Mouse (Mus musculus) heart, postnatal 36 days (tissue): ENCODE results near the gene Ngfr. TPM values are rescaled to one million over a fixed set of nuclear protein-coding genes. Genes with fewer than 3 reads are reported as not detected.

Source experiments
- DNase-seq, 2 experiments: peaks; one replicate each; pipeline ENCODE4 v3.0.0; 2021 to 2022
- intact Hi-C: fragments of 180-260 bp; cut with DNase I; formaldehyde crosslinking; loops from one replicate; pipeline ENCODE4 v1.15.1; 2025
- total RNA-seq, 2 experiments: library from RNA; stranded (reverse); gene quantifications; 2 replicates each; pipeline ENCODE4 v1.2.3; 2021

Ngfr gene
- total RNA-seq, 2 experiments from 2014 or later, result 0.33 to 0.92 TPM

- no peak for DNase-seq
Measured at GRCm38 (mm10) chr11:95527307-95527706, 60.2 kb downstream of the Ngfr start.

GRCm38 (mm10) chr11:95521563-95521962 lies 66.0 kb downstream of the Ngfr start:
- intact Hi-C loops, result loop anchor here (1.0 to 2.0 kb wide), 4 partner anchors 123 to 403 kb away; no protein-coding TSS in a partner anchor

More at GRCm38 (mm10) chr11:95527307-95527706, 60.2 kb downstream of the Ngfr start:
- intact Hi-C loops, result no loop called here

GRCm38 (mm10) chr11:95520456-95521072 lies 67.0 kb downstream of the Ngfr start:
- intact Hi-C loops, result loop anchor here (1.0 to 2.0 kb wide), 5 partner anchors 122 to 402 kb away; partner anchors contain the start of gene Slc35b1
- peak; percentile 87 to 92 for DNase-seq

More at GRCm38 (mm10) chr11:95521563-95521962, 66.0 kb downstream of the Ngfr start:
- peak; percentile 79 to 82 for DNase-seq

- intact Hi-C loops, result loop anchor here (1.0 to 2.0 kb wide), 2 partner anchors 136 to 201 kb away; partner anchors contain the start of gene Slc35b1
- no peak for DNase-seq
Measured at GRCm38 (mm10) chr11:95519996-95520395, 67.5 kb downstream of the Ngfr start.

GRCm38 (mm10) chr11:95519299-95519698 lies 68.2 kb downstream of the Ngfr start:
- intact Hi-C loops, result no loop called here
- no peak for DNase-seq

Other genes starting within 250 kb of the Ngfr start
- gene Slc35b1, start 203.0 kb downstream of the Ngfr start, total RNA-seq, result 10 to 100 TPM; 35.7 to 37.6 TPM
- 100 to 1,000 TPM; 175 to 193 TPM for gene Spop, start 173.7 kb downstream of the Ngfr start, total RNA-seq
- under 1 TPM; 0.64 to 0.68 TPM for gene Nxph3, start 73.2 kb downstream of the Ngfr start, total RNA-seq
- gene Phb, start 79.2 kb upstream of the Ngfr start, total RNA-seq, result 100 to 1,000 TPM; 362 to 417 TPM
- 10 to 100 TPM; 50.7 to 50.8 TPM for gene Zfp652, start 124.9 kb upstream of the Ngfr start, total RNA-seq
- under 1 TPM; 0.22 to 0.46 TPM for gene B130006D01Rik, start 135.9 kb upstream of the Ngfr start, total RNA-seq
- gene Phospho1, start 236.8 kb upstream of the Ngfr start, total RNA-seq, result 100 to 1,000 TPM; 174 to 180 TPM
- gene Gngt2, start 249.5 kb upstream of the Ngfr start, total RNA-seq, result 10 to 100 TPM; 15.3 to 23.5 TPM